Comparison of ENCODE assay signal across 17 mouse cellular contexts in genomic region chr5:24933760-24934159, GRCm38 (mm10).
DNase-seq lines count a peak whose midpoint lies in the region; ATAC-seq and TF ChIP-seq lines count a peak whose summit lies in the region.
"Had no signal": no experiment of that assay in that cellular context is flagged by ENCODE, and none has a peak within 500 bp of the region (broad histone marks: within the 10 kb centered on the region; RNA-seq: fewer than 3 reads in every experiment).

No protein-coding gene starts in this region.

- TF ChIP-seq EP300 in heart, postnatal 0 days (IDR thresholded peaks at IDR 0.05; ENCODE audit: low read depth), result no peak
- no peak for TF ChIP-seq EP300 in liver, embryonic 14.5 days (IDR thresholded peaks at IDR 0.05; ENCODE audit: low read depth)

- DNase-seq in heart, postnatal 0 days (ENCODE audit: low spot score), result no peak
- no peak for DNase-seq in liver, embryonic 14.5 days (ENCODE audit: low read depth in 3 of 3, low spot score in 3 of 3)
- DNase-seq in liver (no peak), ES-CJ7 (ENCODE audit: low read depth, low spot score) (peak; percentile 35)
- peak; percentile 19 for DNase-seq in induced T-regulatory cell, adult 2 months (ENCODE audit: low read depth)
- no peak for DNase-seq in layer of hippocampus, postnatal 10 days (ENCODE audit: low spot score in 2 of 2)
- DNase-seq: cerebellum, adult 9-10 months; heart, adult 18-20 months; kidney, adult 11 months; kidney, postnatal 25 days; left cerebral cortex, postnatal 4 days; lung, postnatal 36 days had no signal

- H3K4me3 ChIP-seq in heart, postnatal 0 days (ENCODE audit: low read depth, low read length), result no peak overlapping the region
- H3K4me3 ChIP-seq in heart, embryonic 12.5 days, result no peak overlapping the region
- no peak overlapping the region for H3K4me3 ChIP-seq in liver, embryonic 14.5 days (ENCODE audit: insufficient read depth in 1 of 2, low read depth in 2 of 2, low read length in 2 of 2)
- H3K4me3 ChIP-seq: embryonic facial prominence, embryonic 13.5 days; hindbrain, embryonic 12.5 days; liver, embryonic 15.5 days; midbrain, embryonic 12.5 days had no signal

- no peaks in the 10 kb centered on the region for H3K27me3 ChIP-seq in heart, postnatal 0 days (ENCODE audit: control insufficient read depth, insufficient read depth, low read length)
- no peaks in the 10 kb centered on the region for H3K27me3 ChIP-seq in heart, embryonic 12.5 days (replicated peaks)
- no peaks in the 10 kb centered on the region for H3K27me3 ChIP-seq in liver, embryonic 14.5 days (ENCODE audit: control insufficient read depth, insufficient read depth, low read length)
- H3K27me3 ChIP-seq: embryonic facial prominence, embryonic 13.5 days; hindbrain, embryonic 12.5 days; liver, embryonic 15.5 days; midbrain, embryonic 12.5 days had no signal

- H3K4me2 ChIP-seq in heart, postnatal 0 days (ENCODE audit: low read depth, low read length), result no peak overlapping the region
- no peak overlapping the region for H3K4me2 ChIP-seq in heart, embryonic 12.5 days
- no peak overlapping the region for H3K4me2 ChIP-seq in liver, embryonic 14.5 days (ENCODE audit: low read depth)
- H3K4me2 ChIP-seq: embryonic facial prominence, embryonic 13.5 days; hindbrain, embryonic 12.5 days; liver, embryonic 15.5 days; midbrain, embryonic 12.5 days had no signal

- 100% methylated on average over 1 of the region's 1 CpGs for WGBS in heart, postnatal 0 days
- WGBS in heart, embryonic 12.5 days, result 90% methylated on average over 1 of the region's 1 CpGs
- 76% methylated on average over 1 of the region's 1 CpGs for WGBS in liver, embryonic 14.5 days (ENCODE audit: insufficient replicate concordance)

- no peaks in the 10 kb centered on the region for H3K9me3 ChIP-seq in heart, postnatal 0 days (replicated peaks; ENCODE audit: control insufficient read depth, low read length)
- peaks cover 7% of the 10 kb centered on the region; the same call in 1 of the 2 replicates for H3K9me3 ChIP-seq in heart, embryonic 12.5 days (replicated peaks)
- H3K9me3 ChIP-seq in liver, embryonic 14.5 days (ENCODE audit: control insufficient read depth, low read length), result no peaks in the 10 kb centered on the region
- H3K9me3 ChIP-seq: embryonic facial prominence, embryonic 13.5 days; hindbrain, embryonic 12.5 days; liver, embryonic 15.5 days; midbrain, embryonic 12.5 days had no signal

- peak; percentile 24 for TF ChIP-seq CTCF in heart, postnatal 0 days (IDR thresholded peaks at IDR 0.05; ENCODE audit: low read depth)
- TF ChIP-seq CTCF in liver, embryonic 14.5 days (IDR thresholded peaks at IDR 0.05; ENCODE audit: low read depth), result peak; percentile 47

- 0 out of 2 replicates have a peak, but pooled peaks cover 3% of the 10 kb centered on the region for H3K36me3 ChIP-seq in heart, postnatal 0 days (replicated peaks; ENCODE audit: control insufficient read depth, insufficient read depth, low read length)
- 0 out of 2 replicates have a peak, but pooled peaks cover 2% of the 10 kb centered on the region for H3K36me3 ChIP-seq in heart, embryonic 12.5 days
- no peaks in the 10 kb centered on the region for H3K36me3 ChIP-seq in liver, embryonic 14.5 days (replicated peaks; ENCODE audit: control insufficient read depth, insufficient read depth, low read depth)
- H3K36me3 ChIP-seq: embryonic facial prominence, embryonic 13.5 days; hindbrain, embryonic 12.5 days; liver, embryonic 15.5 days; midbrain, embryonic 12.5 days had no signal

- no peaks in the 10 kb centered on the region for H3K4me1 ChIP-seq in heart, postnatal 0 days (ENCODE audit: control insufficient read depth, insufficient read depth)
- H3K4me1 ChIP-seq in heart, embryonic 12.5 days (replicated peaks), result peaks cover 5% of the 10 kb centered on the region; the same call in 1 of the 2 replicates
- peaks cover 4 to 19% of the 10 kb centered on the region in 2 experiments; a peak in 3 of 4 replicates for H3K4me1 ChIP-seq in liver, embryonic 14.5 days (replicated peaks; ENCODE audit: control insufficient read depth in 2 of 2, insufficient read depth in 2 of 2, low read length in 1 of 2)
- H3K4me1 ChIP-seq: embryonic facial prominence, embryonic 13.5 days; hindbrain, embryonic 12.5 days had no signal

- no peak overlapping the region for H3K9ac ChIP-seq in heart, postnatal 0 days (replicated peaks; ENCODE audit: low read depth, low read length)
- H3K9ac ChIP-seq in heart, embryonic 12.5 days, result no peak overlapping the region
- no peak overlapping the region for H3K9ac ChIP-seq in liver, embryonic 14.5 days (replicated peaks)
- H3K9ac ChIP-seq: embryonic facial prominence, embryonic 13.5 days; hindbrain, embryonic 12.5 days; liver, embryonic 15.5 days; midbrain, embryonic 12.5 days had no signal

- no peak overlapping the region for H3K27ac ChIP-seq in heart, postnatal 0 days (ENCODE audit: low read depth)
- H3K27ac ChIP-seq in heart, embryonic 12.5 days (ENCODE audit: poor library complexity, severe bottlenecking), result no peak overlapping the region
- H3K27ac ChIP-seq in liver, embryonic 14.5 days, result no peak overlapping the region
- H3K27ac ChIP-seq: embryonic facial prominence, embryonic 13.5 days; hindbrain, embryonic 12.5 days; liver, embryonic 15.5 days; midbrain, embryonic 12.5 days had no signal

- no peak for ATAC-seq in heart, postnatal 0 days (ENCODE audit: insufficient read depth, low read depth)
- ATAC-seq in heart, embryonic 12.5 days (ENCODE audit: insufficient number of reproducible peaks, low FRiP score), result no peak
- ATAC-seq in liver, embryonic 14.5 days (ENCODE audit: insufficient read depth), result no peak

Comparison
In these comparisons a context has a peak if more than half of its experiments do, and no peak if none do; other contexts are left out.
1. DNase-seq: peak in ES-CJ7 (single experiment) and induced T-regulatory cell, adult 2 months (single experiment); none in heart, postnatal 0 days (single experiment), liver, embryonic 14.5 days (0 of 3), liver (single experiment) and layer of hippocampus, postnatal 10 days (0 of 2).